Mouse (Mus musculus): Measurements from ENCODE around the gene Gm10112.

Gene Gm10112

DNA sequence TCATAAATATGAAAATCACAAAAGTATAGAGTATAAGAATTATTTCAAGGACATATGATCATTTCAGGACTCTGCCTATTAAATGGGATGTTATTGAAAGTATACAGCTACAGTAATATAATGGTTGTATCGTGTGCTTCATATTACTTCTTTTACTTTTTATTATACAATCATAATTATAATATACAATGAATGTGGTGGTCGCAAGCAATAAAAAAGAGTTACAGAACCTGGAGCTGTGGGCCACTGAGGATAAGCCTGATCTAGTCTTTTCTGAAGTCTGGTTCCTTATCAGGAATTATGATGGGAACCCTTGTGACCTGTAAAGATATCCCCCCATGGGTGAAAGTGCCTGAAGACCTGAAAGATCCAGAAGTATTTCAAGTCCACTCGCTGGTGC lies at the start of gene Gm10112:
TSS of gene Gm10112 (plus strand) at position 301 of the 400 bp plus-strand sequence.
- DNase-seq (ENCODE audit: low read depth) = no peak

- no peak for DNase-seq (ENCODE audit: low read depth)
These were observed 21.4 kb downstream of the Gm10112 start for GRCm38 (mm10) chrX:111189574-111189973.

DNA sequence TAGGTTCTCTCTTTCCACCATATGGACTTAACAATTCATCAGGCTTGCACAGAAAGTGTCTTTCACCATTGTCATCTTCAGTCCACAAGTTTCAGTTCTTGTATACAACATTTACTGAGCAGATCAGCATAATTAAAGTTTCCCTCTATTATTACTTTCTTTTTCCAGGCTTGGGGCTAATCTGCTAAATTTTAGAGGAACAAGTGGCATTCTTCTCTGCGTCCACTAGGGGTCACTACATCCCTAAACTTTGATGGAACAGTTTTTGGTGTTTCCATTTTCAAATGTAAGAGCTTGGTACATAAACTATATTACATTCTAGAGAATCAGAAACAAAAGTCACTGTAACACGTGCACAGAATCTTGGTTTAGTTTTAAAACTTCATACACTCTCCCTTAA lies 28.2 kb downstream of the Gm10112 start:
- peak; percentile 19 for DNase-seq (ENCODE audit: low read depth)

DNA sequence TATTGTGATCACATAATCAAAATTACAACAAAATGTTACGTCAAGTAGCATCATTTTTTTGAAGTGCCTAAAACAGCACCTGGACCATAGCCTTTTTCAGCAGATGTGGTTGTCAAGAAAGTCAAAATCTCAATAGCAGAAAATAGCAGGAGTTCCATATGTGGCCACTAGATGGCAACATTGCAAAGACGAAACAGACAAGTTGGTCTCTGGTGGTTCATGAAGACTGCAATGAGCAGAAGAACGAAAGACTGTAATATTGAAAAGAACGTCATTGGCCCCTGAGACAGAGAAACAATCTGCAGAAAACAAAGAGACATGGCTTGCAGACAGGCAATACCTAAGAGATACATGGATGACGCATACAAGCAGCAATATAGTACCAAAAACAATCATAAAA lies 42.1 kb downstream of the Gm10112 start:
- peak; percentile 14 for DNase-seq (ENCODE audit: low read depth)
